Mouse (Mus musculus) liver, embryonic 14.5 days (tissue): ENCODE data around the gene Ifi205. TPM values are rescaled to one million over a fixed set of nuclear protein-coding genes. Genes with fewer than 3 reads are reported as not detected.
"Not testable (repeated sequence)": the region's sequence is repeated elsewhere in the genome, so short reads cannot be mapped to it uniquely, and the experiment has no call there.

Source experiments
- ATAC-seq: fragments of 200-750 bp; cut with Nextera tagmentation; 2 replicates; pipeline ENCODE4 v1.8.0; 2017; ENCODE audit warnings: moderate number of reproducible peaks, mild to moderate bottlenecking, moderate library complexity; ENCODE audit not compliant: insufficient read depth
- DNase-seq, 3 experiments: peaks; one replicate each; pipeline ENCODE4 v3.0.0-alpha.2; 2012 to 2013; ENCODE audit warnings: low read depth in 3 of 3, low spot score in 3 of 3
- H3K27ac ChIP-seq: fragments of 300-500 bp; sonication (generic); 2 replicates; pipeline ENCODE4 v1.5.1; 2014; ENCODE audit warnings: moderate library complexity, mild to moderate bottlenecking, control low read depth, inconsistent platforms
- H3K27me3 ChIP-seq: fragments of 300-500 bp; sonication (generic); 2 replicates; pipeline ENCODE4 v1.6.1; 2014; ENCODE audit warnings: mild to moderate bottlenecking, low read length, moderate library complexity; ENCODE audit not compliant: control insufficient read depth, insufficient read depth
- H3K36me3 ChIP-seq: fragments of 300-500 bp; sonication (generic); replicated peaks from 2 replicates; pipeline ENCODE4 v1.6.1; 2014; ENCODE audit warnings: low read depth; ENCODE audit not compliant: control insufficient read depth, insufficient read depth
- H3K4me1 ChIP-seq, 2 experiments: fragments of 200-500 bp in 1 of 2; fragments of 300-500 bp in 1 of 2; sonication (generic) in 1 of 2; replicated peaks; 2 replicates each; pipeline ENCODE4 v1.6.1; 2012 to 2014; ENCODE audit warnings: antibody characterized with exemption in 1 of 2, inconsistent platforms in 1 of 2, low read length in 1 of 2; ENCODE audit not compliant: control insufficient read depth in 2 of 2, insufficient read depth in 2 of 2
- H3K4me2 ChIP-seq: fragments of 300-500 bp; sonication (generic); 2 replicates; pipeline ENCODE4 v1.6.1; 2014; ENCODE audit warnings: low read depth, mild to moderate bottlenecking, control low read depth, moderate library complexity
- H3K4me3 ChIP-seq, 2 experiments: fragments of 200-500 bp in 1 of 2; fragments of 300-500 bp in 1 of 2; sonication (generic) in 1 of 2; 2 replicates each; pipeline ENCODE4 v1.5.1; 2012 to 2014; ENCODE audit warnings: low read depth in 2 of 2, low read length in 2 of 2, mild to moderate bottlenecking in 2 of 2, control low read depth in 1 of 2, inconsistent platforms in 1 of 2, moderate library complexity in 1 of 2; ENCODE audit not compliant: insufficient read depth in 1 of 2
- H3K9ac ChIP-seq: fragments of 300-500 bp; sonication (generic); replicated peaks from 2 replicates; pipeline ENCODE4 v1.6.1; 2014; ENCODE audit warnings: mild to moderate bottlenecking, control low read depth, moderate library complexity
- H3K9me3 ChIP-seq: fragments of 300-500 bp; sonication (generic); 2 replicates; pipeline ENCODE4 v1.6.1; 2016; ENCODE audit warnings: low read length, mixed read lengths; ENCODE audit not compliant: control insufficient read depth
- CTCF ChIP-seq: IDR thresholded peaks from 2 replicates; pipeline ENCODE4 v1.5.1; 2016; ENCODE audit warnings: antibody characterized with exemption, low read depth, control low read depth
- EP300 ChIP-seq: IDR thresholded peaks from 2 replicates; pipeline ENCODE4 v1.6.1; 2016; ENCODE audit warnings: antibody characterized with exemption, low read depth
- WGBS: fragments of 180-500 bp; shearing (Covaris S2); extraction: QIAGEN DNeasy Blood & Tissue Kit; methylation state at CpG from one replicate; pipeline ENCODE4 v1.1.7; 2014; ENCODE audit not compliant: insufficient replicate concordance; 5-methylcytosine and 5-hydroxymethylcytosine counted together
- polyA plus RNA-seq, 2 experiments: library from polyadenylated mRNA; depleted of rRNA in 1 of 2; stranded (reverse) in 1 of 2; unstranded in 1 of 2; fragments of >200 nt; fragmentation: Nextera tagmentation in 1 of 2; extraction: Ambion mirVana in 1 of 2; gene quantifications; 2 replicates each; pipeline versions ENCODE4 v1.2.1 to v1.2.3; 2012 to 2014

The Ifi205 gene
- polyA plus RNA-seq, 2 experiments, result 0.28 to 0.67 TPM

GRCm38 (mm10) chr1:174051515-174051914 is 19.9 kb upstream of the Ifi205 start:
- ATAC-seq, result no peak
- no peak overlapping the region for H3K4me2 ChIP-seq
- H3K9ac ChIP-seq, result no peak overlapping the region
- no peaks in the 10 kb centered on the region for H3K36me3 ChIP-seq
- DNase-seq, result no peak
- no peak overlapping the region for H3K27ac ChIP-seq
- WGBS, result 58% methylated on average over 4 of the region's 4 CpGs
- no peak overlapping the region for H3K4me3 ChIP-seq
- no peaks in the 10 kb centered on the region for H3K9me3 ChIP-seq
- H3K27me3 ChIP-seq, result no peaks in the 10 kb centered on the region
- no peaks in the 10 kb centered on the region for H3K4me1 ChIP-seq
- TF ChIP-seq EP300, result no peak
- no peak for TF ChIP-seq CTCF

DNA sequence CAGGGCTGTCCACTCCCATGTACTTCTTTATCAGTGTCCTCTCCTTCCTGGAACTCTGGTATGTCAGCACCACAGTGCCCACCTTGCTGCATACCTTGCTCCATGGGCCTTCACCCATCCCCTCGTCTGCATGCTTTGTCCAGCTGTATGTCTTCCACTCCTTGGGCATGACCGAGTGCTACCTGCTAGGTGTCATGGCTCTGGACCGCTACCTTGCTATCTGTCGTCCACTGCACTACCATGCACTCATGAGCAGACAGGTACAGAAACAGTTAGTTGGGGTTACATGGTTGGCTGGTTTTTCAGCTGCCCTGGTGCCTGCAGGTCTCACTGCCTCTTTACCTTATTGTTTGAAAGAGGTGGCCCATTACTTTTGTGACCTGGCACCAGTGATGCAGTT is 18.9 kb upstream of the Ifi205 start:
- H3K4me1 ChIP-seq, result no peaks in the 10 kb centered on the region
- H3K4me2 ChIP-seq, result no peak overlapping the region
- H3K27me3 ChIP-seq, result no peaks in the 10 kb centered on the region
- H3K36me3 ChIP-seq, result no peaks in the 10 kb centered on the region
- H3K9me3 ChIP-seq, result no peaks in the 10 kb centered on the region
- no peak for DNase-seq
- H3K27ac ChIP-seq, result no peak overlapping the region
- H3K4me3 ChIP-seq, result no peak overlapping the region
- no peak for ATAC-seq
- no peak for TF ChIP-seq CTCF
- TF ChIP-seq EP300, result no peak
- no peak overlapping the region for H3K9ac ChIP-seq
- WGBS, result 58% methylated on average over 4 of the region's 4 CpGs

GRCm38 (mm10) chr1:174049357-174049756 is 17.7 kb upstream of the Ifi205 start:
- H3K27ac ChIP-seq, H3K4me1 ChIP-seq, H3K4me2 ChIP-seq, ATAC-seq, H3K27me3 ChIP-seq, H3K4me3 ChIP-seq, H3K36me3 ChIP-seq, DNase-seq, H3K9me3 ChIP-seq, H3K9ac ChIP-seq: not testable (repeated sequence)
- 5% methylated on average over 4 of the region's 4 CpGs for WGBS

GRCm38 (mm10) chr1:174048893-174049292 is 17.3 kb upstream of the Ifi205 start, which contains the start of gene Olfr432:
Gene Olfr432 (plus strand): TSS chr1:174049205.
- Histone ChIP-seq H3K4me2 (no peak within 1 kb of the TSS), H3K27ac (no peak within 1 kb of the TSS), H3K9ac (no peak within 1 kb of the TSS), H3K36me3 (no peaks in the 10 kb centered on the region), H3K9me3 (no peaks in the 10 kb centered on the region), H3K4me1 (no peaks in the 10 kb centered on the region), H3K4me3 (no peak within 1 kb of the TSS), H3K27me3 (no peaks in the 10 kb centered on the region)
- TF ChIP-seq EP300 (no peak), CTCF (no peak)
- no peak for ATAC-seq
- 40% methylated on average over 2 of the region's 2 CpGs for WGBS
- DNase-seq, result no peak

DNA sequence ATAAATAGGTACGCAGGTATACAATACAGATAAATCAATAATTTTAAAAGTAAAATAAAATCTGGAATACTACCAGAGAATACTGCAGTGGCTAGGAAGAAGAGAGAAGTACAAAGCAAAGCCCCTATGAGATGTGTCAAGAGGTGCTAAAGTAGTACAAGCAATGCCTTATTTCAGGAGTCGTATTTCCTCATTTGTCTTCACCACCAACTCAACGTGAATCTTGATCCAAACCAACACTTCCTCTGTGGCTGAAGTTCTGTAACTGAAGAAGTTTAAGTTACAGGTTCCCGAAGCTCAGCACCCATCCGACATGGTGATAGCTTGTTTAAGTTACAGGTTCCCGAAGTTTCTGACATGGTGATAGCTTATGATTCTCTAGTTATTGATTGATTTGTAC is 16.6 kb upstream of the Ifi205 start:
- ATAC-seq, DNase-seq, H3K27me3 ChIP-seq, H3K4me3 ChIP-seq, H3K9me3 ChIP-seq, H3K27ac ChIP-seq, H3K9ac ChIP-seq, H3K4me2 ChIP-seq, H3K36me3 ChIP-seq, H3K4me1 ChIP-seq: not testable (repeated sequence)
- WGBS, result 39% methylated on average over 6 of the region's 6 CpGs

- DNase-seq (no peak), ATAC-seq (no peak)
- no peaks in the 10 kb centered on the region for H3K27me3 ChIP-seq
- 36% methylated on average over 2 of the region's 2 CpGs for WGBS
- no peak overlapping the region for H3K27ac ChIP-seq
- H3K4me1 ChIP-seq, result no peaks in the 10 kb centered on the region
- no peak overlapping the region for H3K4me3 ChIP-seq
- H3K9ac ChIP-seq, result no peak overlapping the region
- no peaks in the 10 kb centered on the region for H3K36me3 ChIP-seq
- no peak for TF ChIP-seq EP300
- TF ChIP-seq CTCF, result no peak
- no peak overlapping the region for H3K4me2 ChIP-seq
- H3K9me3 ChIP-seq, result no peaks in the 10 kb centered on the region
Measured at GRCm38 (mm10) chr1:174044431-174044830, 12.8 kb upstream of the Ifi205 start.

GRCm38 (mm10) chr1:174042091-174042884 is 10.7 kb upstream of the Ifi205 start:
- not testable (repeated sequence) for DNase-seq, H3K4me1 ChIP-seq, H3K9me3 ChIP-seq, H3K4me3 ChIP-seq, H3K27me3 ChIP-seq, H3K4me2 ChIP-seq, H3K36me3 ChIP-seq, H3K27ac ChIP-seq, H3K9ac ChIP-seq
- WGBS, result 62% methylated on average over 12 of the region's 12 CpGs
- ATAC-seq, result 0 out of 2 replicates have a peak, but pooled peaks have one; percentile 11
